Mouse (Mus musculus) liver, embryonic 11.5 days (tissue): ENCODE data around the gene Gm14597. TPM values are rescaled to one million over a fixed set of nuclear protein-coding genes. Genes with fewer than 3 reads are reported as not detected.
A peak's percentile ranks its signal among the peaks of the same experiment; 100 is the strongest.
"Not testable (repeated sequence)": the region's sequence is repeated elsewhere in the genome, so short reads cannot be mapped to it uniquely, and the experiment has no call there.

Experiments used
- ATAC-seq: fragments of 200-750 bp; cut with Nextera tagmentation; replicated peaks from 2 replicates; pipeline ENCODE4 v1.8.0; 2017; ENCODE audit warnings: moderate number of reproducible peaks, mild to moderate bottlenecking, moderate TSS enrichment, moderate library complexity; ENCODE audit not compliant: low FRiP score
- DNase-seq: peaks from one replicate; pipeline ENCODE4 v3.0.0-alpha.2; 2017; ENCODE audit warnings: low spot score
- H3K27ac ChIP-seq: fragments of 300-500 bp; sonication (generic); 2 replicates; pipeline ENCODE4 v1.5.1; 2014; ENCODE audit warnings: mild to moderate bottlenecking, low read depth, low read length, control low read depth
- H3K27me3 ChIP-seq: fragments of 300-500 bp; sonication (generic); replicated peaks from 2 replicates; pipeline ENCODE4 v1.6.1; 2014; ENCODE audit warnings: low read length, mixed read lengths; ENCODE audit not compliant: control insufficient read depth, insufficient read depth
- H3K36me3 ChIP-seq: fragments of 300-500 bp; sonication (generic); 2 replicates; pipeline ENCODE4 v1.6.1; 2014; ENCODE audit warnings: mild to moderate bottlenecking, low read length, moderate library complexity, mixed read lengths; ENCODE audit not compliant: control insufficient read depth, insufficient read depth
- H3K4me1 ChIP-seq: fragments of 300-500 bp; sonication (generic); replicated peaks from 2 replicates; pipeline ENCODE4 v1.6.1; 2014; ENCODE audit warnings: low read length, mixed read lengths; ENCODE audit not compliant: control insufficient read depth, insufficient read depth
- H3K4me2 ChIP-seq: fragments of 300-500 bp; sonication (generic); 2 replicates; pipeline ENCODE4 v1.6.1; 2014; ENCODE audit warnings: mild to moderate bottlenecking, control low read depth, moderate library complexity
- H3K4me3 ChIP-seq: fragments of 300-500 bp; sonication (generic); 2 replicates; pipeline ENCODE4 v1.5.1; 2014; ENCODE audit warnings: low read depth, low read length, control low read depth
- H3K9ac ChIP-seq: fragments of 300-500 bp; sonication (generic); 2 replicates; pipeline ENCODE4 v1.6.1; 2014; ENCODE audit warnings: low read depth, low read length, control low read depth
- H3K9me3 ChIP-seq: fragments of 300-500 bp; sonication (generic); 2 replicates; pipeline ENCODE4 v1.6.1; 2016; ENCODE audit warnings: low read length, inconsistent platforms, mixed read lengths; ENCODE audit not compliant: control insufficient read depth
- WGBS: fragments of 180-500 bp; shearing (Covaris S2); extraction: QIAGEN DNeasy Blood & Tissue Kit; methylation state at CpG from one replicate; pipeline ENCODE4 v1.1.7; 2014; 5-methylcytosine and 5-hydroxymethylcytosine counted together
- polyA plus RNA-seq: library from polyadenylated mRNA; unstranded; fragments of >200 nt; fragmentation: Nextera tagmentation; extraction: Ambion mirVana; gene quantifications from 2 replicates; pipeline ENCODE4 v1.2.1, GENCODE M21; 2014

Gene Gm14597
- polyA plus RNA-seq, 1 experiment from 2014 or later = not detected

DNA sequence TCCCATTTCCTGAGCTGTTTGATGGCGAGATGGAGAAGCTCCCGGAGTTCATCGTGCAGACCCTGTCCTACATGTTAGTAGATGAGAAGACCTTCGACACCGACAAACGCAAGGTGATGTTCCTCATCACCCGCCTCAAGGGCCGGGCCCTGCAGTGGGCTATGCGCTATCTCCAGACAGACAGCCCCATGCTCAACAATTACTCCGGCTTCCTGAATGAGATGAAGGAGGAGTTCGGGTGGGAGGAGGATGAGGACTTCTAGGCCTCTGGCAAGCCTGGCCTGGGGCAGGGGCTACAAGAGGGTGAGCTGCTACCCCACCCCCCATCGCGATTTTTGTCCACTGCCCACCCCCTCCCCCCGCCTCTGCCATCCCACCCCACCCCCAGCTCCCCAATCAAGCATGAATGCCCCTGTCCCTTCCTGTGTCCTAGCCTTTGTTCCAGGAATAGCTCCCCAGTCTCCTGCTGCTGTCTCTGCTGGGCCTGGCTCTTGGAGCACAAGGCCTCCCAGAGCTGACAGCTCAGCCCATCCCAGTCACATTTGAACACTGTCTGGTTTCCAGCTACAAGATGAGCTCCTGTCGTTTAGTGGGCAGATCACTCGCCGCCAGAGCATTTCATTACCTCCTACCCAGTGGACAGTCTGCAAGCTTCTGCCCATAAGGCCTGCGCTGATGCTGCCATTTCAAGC lies 511 bp downstream of the Gm14597 start:
- Histone ChIP-seq H3K9ac (no peak overlapping the region), H3K9me3 (no peaks in the 10 kb centered on the region), H3K4me2 (peak overlapping the region; percentile 61), H3K36me3 (no peaks in the 10 kb centered on the region), H3K4me3 (peak overlapping the region; percentile 39), H3K27ac (no peak overlapping the region), H3K27me3 (no peaks in the 10 kb centered on the region), H3K4me1 (no peaks in the 10 kb centered on the region)
- no peak for ATAC-seq
- WGBS = 32% methylated on average over 15 of the region's 18 CpGs
- DNase-seq = no peak

DNA sequence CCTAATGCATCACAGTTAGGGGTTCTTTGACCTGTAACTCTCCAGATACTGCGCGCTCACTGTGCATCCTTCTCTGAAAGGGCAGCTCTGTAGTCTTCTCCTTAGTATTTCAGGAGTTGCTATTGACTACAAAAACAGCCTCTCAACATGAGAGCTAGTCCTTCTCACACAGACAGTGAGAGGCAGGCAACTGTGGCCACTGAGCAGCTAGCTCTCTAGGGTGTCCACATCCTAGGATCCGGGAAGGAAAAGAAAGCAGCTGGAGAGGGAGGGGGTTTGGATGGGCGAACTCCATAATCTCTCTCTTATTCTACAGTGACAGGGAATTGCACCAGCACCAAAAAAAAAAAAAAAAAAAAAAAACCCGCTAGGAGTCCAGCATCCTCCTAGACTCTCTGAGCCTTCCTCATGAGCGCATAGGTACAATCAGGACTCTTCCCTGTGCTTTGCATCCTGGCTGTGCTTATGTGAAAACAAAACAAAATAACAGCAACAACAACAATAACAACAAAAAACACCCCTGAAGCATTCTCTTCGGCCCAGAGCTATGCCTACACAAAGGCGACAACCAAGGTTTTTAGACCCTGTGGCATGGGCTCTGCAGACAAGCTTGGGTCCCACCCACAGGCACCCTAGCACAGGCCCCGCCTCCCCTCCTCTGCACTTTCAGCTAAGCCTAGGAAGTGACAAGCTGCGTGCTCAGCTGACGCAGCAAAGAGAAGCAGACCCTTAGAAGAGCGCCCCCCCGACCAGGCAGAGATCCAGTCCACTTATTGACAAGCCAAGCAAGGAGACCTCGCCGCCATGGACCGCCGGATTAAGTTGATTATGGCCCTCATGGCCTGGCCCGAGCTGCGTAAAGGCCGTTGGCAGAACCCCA lies 1.3 kb downstream of the Gm14597 start, which contains the start of gene Rtl8c:
TSS of gene Rtl8c (plus strand) at position 791 of the 880 bp plus-strand sequence.
- H3K4me1 ChIP-seq = no peaks in the 10 kb centered on the region
- H3K4me2 ChIP-seq = peak within 1 kb of the TSS; percentile 61
- 23% methylated on average over 20 of the region's 20 CpGs for WGBS
- H3K9ac ChIP-seq = no peak within 1 kb of the TSS
- no peaks in the 10 kb centered on the region for H3K27me3 ChIP-seq
- H3K4me3 ChIP-seq = peak within 1 kb of the TSS; percentile 39
- peak; percentile 63; the same call in 1 of the 2 replicates for ATAC-seq
- H3K27ac ChIP-seq = no peak within 1 kb of the TSS
- H3K36me3 ChIP-seq = no peaks in the 10 kb centered on the region
- peak; percentile 37 for DNase-seq
- no peaks in the 10 kb centered on the region for H3K9me3 ChIP-seq

DNA sequence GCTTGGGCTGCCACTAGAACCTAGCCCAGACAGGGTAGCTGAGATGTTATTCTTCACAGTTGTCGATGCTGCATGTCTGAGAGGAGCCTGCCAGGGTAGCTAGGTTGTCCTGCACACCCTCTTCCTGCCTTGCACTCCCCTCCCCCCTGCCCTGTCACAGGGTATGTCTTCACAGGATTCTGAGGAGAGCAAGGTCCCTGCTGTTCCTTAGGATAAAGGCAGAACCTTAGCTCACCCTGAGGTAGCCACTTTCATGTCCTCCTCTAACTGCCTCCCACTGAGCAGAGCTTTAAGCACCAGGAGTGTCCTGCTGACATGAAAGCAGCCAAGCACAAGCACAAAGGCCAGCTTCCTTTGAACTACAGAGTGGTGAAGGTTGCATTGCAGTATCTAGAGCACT lies 2.6 kb downstream of the Gm14597 start:
- 17% methylated on average over 1 of the region's 1 CpGs for WGBS
- H3K27me3 ChIP-seq, H3K9ac ChIP-seq, H3K9me3 ChIP-seq, H3K36me3 ChIP-seq, H3K4me2 ChIP-seq, DNase-seq, H3K4me3 ChIP-seq, H3K4me1 ChIP-seq, ATAC-seq, H3K27ac ChIP-seq: not testable (repeated sequence)

DNA sequence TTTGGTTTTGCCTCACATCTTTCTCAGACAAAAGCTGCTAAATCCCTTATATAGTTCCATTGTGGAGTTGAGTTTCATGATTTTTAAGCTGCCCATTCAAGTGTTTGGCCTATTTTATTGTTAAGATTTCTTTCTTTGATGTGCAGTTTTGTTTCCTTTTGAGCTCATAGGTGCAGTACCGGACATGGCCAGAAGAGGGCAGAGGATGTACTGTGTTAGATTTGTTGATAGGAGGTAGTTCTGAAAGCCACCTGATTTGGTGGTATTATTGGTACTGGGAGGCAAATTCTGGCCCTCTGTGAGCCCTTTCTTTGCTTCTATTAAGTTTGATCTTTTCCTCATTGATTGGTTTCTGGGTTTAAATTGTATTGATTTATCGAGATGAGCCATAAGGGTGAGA lies 8.8 kb downstream of the Gm14597 start:
- not testable (repeated sequence) for H3K36me3 ChIP-seq, H3K9me3 ChIP-seq, H3K4me2 ChIP-seq, H3K4me3 ChIP-seq, ATAC-seq, DNase-seq, H3K27ac ChIP-seq, H3K9ac ChIP-seq, H3K4me1 ChIP-seq, H3K27me3 ChIP-seq
- WGBS = 43% methylated on average over 2 of the region's 2 CpGs

DNA sequence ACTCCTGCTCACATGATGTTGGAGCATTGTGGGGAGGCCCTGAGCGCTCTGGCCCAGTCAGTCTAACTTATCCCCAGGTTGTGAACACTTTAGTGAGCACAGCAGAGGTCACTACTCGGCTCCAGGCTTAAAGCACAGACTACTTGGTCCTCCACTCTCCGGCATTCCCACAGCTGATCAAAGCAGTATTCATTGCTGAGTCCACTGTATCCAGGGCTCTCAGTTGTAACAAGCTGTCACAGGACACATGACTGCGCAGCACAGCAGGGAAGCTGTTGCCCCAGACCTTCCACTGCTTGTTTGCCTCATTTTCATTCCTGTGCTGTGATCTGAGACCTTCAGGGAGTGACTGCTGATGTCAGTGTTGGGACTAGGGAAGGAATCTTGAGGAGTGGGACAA lies 25.4 kb downstream of the Gm14597 start:
- not testable (repeated sequence) for H3K9ac ChIP-seq, DNase-seq, H3K27me3 ChIP-seq, H3K27ac ChIP-seq, H3K36me3 ChIP-seq, H3K4me3 ChIP-seq, H3K4me1 ChIP-seq, H3K9me3 ChIP-seq, H3K4me2 ChIP-seq, ATAC-seq
- WGBS = 77% methylated on average over 3 of the region's 4 CpGs

DNA sequence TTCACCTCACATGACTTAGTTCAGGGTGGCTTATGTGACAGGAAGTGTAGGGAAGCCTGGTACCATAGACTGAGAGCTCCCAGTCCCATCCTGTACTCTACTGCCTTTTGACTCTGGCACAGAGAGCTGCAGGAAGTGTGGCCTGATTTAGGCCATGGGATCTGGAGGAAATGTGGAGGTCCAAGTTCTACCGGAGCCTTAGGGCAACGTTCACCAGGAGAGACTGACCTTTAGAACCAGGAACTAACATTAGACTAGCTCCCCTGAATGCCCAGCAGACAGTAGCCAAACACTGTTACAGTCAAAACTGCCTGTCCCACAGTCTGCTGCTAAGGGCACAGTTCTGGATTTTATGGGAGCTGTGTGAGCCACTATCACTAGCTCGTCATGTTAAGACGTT lies 27.4 kb downstream of the Gm14597 start:
- ATAC-seq, H3K27me3 ChIP-seq, H3K4me2 ChIP-seq, DNase-seq, H3K9ac ChIP-seq, H3K27ac ChIP-seq, H3K9me3 ChIP-seq, H3K4me3 ChIP-seq, H3K4me1 ChIP-seq, H3K36me3 ChIP-seq: not testable (repeated sequence)
- 69% methylated on average over 2 of the region's 4 CpGs for WGBS

DNA sequence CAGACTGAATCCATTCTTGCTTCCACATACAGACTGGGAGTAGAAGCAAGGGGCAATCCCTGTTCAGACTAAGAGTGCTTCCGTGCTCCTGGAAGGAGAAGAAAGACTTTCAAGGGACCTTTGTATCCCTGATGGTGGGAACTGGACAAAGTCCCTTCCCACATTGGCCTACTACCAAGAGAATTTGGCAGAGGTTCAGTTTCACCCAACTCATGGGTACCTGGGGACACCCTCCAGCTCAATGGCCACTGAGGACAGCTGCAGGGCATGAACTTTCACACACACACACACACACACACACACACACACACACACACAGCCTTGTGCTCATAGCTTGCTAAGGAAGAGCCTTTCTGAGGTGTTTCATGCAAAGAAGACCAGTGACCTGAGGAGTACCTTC lies 29.5 kb downstream of the Gm14597 start:
- 87% methylated on average over 1 of the region's 1 CpGs for WGBS
- no peak overlapping the region for H3K9ac ChIP-seq

More for the DNA sequence above, 29.5 kb downstream of the Gm14597 start:
- Histone ChIP-seq H3K9me3 (no peaks in the 10 kb centered on the region), H3K4me1 (no peaks in the 10 kb centered on the region), H3K4me2 (no peak overlapping the region), H3K27ac (no peak overlapping the region), H3K36me3 (no peaks in the 10 kb centered on the region), H3K4me3 (no peak overlapping the region), H3K27me3 (no peaks in the 10 kb centered on the region)
- ATAC-seq (no peak), DNase-seq (no peak)
